7 mouse cellular contexts compared by ENCODE assay signal in the genomic region with DNA sequence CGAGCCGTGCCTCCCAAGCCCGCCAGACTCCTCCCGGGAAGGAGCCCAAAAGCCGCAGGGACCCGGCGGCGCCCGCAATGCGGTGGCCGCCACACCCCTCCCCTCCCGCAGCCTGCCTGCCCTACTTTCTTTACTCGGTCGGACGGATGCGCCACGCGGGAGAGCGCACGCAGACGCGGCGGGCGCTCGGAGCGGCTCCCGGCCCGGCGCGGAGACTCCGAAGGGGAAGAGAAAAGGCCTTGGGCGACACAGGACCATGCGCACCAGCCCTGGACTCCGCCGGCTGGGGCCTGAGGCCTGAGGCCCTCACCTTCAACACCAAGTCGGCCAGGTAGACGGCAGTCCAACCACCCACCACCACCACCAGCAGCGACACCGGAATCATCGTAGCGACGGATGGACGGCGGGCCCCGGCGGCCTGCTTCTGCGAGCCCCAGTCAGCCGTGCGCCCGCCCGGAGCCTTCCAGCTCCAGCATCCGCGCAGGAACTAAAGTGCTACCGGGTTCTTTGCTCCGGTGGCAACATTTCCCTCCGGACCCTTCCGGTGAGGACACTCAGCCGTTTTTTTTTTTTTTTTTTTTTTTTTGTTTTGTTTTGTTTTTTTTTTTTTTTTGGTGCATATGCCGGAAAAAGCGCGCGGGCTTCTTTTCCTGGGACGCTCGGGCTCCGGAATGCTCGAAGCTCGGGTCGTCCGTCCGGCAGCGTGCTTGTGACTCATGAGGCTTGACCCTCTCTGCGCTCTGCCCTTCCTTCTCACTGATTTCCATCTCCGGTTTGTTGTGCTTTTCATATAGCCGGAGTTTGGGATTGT. TPM values are rescaled to one million over a fixed set of nuclear protein-coding genes. Genes with fewer than 3 reads are reported as not detected.
A peak's percentile ranks its signal among the peaks of the same experiment; 100 is the strongest.
DNase-seq lines count a peak whose midpoint lies in the region.

A gene (minus strand): TSS at position 530 of the 811 bp plus-strand sequence.

- DNase-seq in adrenal gland, adult 8-10 months = peak; percentile 51
- DNase-seq in embryo, embryonic 9.5 days (ENCODE audit: extremely low spot score) = peak; percentile 61
- peak; percentile 95 for DNase-seq in heart, adult 11 months
- DNase-seq in kidney, adult 18-20 months = peak; percentile 69
- DNase-seq in liver = peak; percentile 58
- DNase-seq in monocyte, adult 2 months (ENCODE audit: low read depth in 1 of 2, low spot score in 2 of 2) = peak; percentile 5 to 40
- DNase-seq in spleen, postnatal 14 days (ENCODE audit: low spot score in 2 of 2) = peak; percentile 8 to 18

RNA-seq across cellular contexts. Expression of the gene that starts here (rescaled TPM):
- total RNA-seq in adrenal gland, adult 8-10 months (2022) = 10 to 100 TPM; 24.1 to 27.7 (median 26.0) TPM

Comparison
In these comparisons a context has a peak if more than half of its experiments do, and no peak if none do; other contexts are left out.
1. Peak in every context shown above with its lines: DNase-seq.
2. DNase-seq: peak in every context shown above with its lines; median percentile 95 in heart, adult 11 months; 69 in kidney, adult 18-20 months; 61 in embryo, embryonic 9.5 days; 58 in liver; 51 in adrenal gland, adult 8-10 months; 22 in monocyte, adult 2 months; 13 in spleen, postnatal 14 days.